Mouse (Mus musculus) right cerebral cortex, adult 18-20 months (tissue): Measurements from ENCODE around the gene Gm45711.

Source experiments
- DNase-seq: peaks from one replicate; pipeline ENCODE4 v3.0.0; 2022; ENCODE audit warnings: mixed read lengths

Gene Gm45711

DNA sequence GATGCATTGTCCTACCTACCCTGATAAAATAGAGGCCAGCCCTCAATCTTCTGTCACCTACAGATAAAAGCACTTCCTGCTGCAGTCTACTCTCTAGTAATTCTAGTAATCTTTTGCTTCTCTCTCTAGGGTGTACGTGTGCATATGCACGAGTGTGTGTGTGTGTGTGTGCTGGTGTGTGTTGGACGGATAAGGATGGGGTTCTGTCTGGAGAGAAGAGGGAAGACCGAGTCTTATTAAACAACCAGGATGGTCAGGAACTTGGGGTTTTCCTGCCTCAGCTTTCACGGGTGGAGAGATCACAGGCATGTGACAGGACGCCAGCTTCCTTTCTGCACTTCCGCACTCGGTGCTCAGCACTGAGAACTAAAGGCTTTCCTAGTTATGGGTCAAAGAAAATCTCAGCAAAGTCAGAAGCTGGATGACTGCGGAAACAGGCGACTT, 70.4 kb downstream of the Gm45711 start:
- no peak for DNase-seq

DNA sequence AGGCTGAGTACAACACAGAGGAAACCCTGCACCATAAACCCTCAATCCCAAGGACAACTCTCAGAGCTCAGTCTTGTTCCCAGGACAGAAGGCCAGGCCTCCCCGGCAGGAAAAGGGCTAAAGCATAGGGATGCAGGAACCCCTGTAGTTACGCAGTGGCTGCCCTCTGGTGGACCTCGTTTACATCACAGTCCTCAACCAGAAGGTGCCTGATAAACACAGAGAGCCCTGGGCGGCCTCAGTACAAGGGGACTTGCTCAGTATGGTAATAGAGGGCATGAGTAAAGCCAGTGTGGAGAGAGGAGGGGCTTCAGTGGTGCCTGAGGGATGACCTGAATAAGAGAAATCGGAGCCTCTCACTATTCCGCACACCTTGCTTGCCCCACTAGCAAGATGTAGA, 75.3 kb downstream of the Gm45711 start:
- DNase-seq: no peak

DNA sequence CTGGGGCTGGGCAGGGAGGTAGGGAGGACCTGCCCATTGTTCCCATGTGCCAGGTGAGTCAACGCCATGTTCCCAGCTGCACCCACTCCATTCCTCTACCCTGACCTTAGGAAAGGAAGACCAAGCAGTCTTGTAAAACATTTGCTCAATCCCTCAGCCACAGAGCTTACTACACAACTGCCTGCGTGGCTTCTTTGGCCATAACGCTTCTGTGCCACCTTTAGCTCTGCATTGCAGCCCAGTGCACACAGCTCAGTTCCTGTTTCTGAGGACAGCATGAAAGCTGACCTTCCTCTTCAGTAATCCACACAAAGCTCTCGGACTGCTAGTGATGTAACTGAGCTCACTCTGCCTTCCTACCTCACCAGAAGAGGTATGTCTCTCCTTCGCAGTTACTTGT, 77.0 kb downstream of the Gm45711 start:
- no peak for DNase-seq

DNA sequence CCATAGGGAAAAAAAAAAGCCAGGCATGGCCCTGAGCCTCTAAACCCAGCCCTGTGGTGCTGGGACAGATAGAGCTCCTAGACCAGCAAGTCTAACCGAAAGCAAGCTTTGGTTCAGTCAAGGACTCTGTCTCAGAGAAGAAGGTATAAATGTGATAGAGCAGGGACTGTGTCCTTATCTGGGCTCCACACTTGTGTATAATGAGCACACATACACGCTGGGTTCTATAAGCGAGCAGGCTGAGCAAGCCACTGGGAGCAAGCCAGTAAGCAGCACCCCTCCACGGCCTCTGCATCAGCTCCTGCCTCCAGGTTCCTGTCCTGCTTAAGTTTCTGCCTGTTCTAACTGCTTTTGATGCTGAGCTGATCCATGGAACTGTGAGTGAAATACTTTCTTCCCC, 77.8 kb downstream of the Gm45711 start:
- DNase-seq: no peak
